Mouse (Mus musculus): ENCODE data around the gene Vwa5a. TPM values are rescaled to one million over a fixed set of nuclear protein-coding genes. Genes with fewer than 3 reads are reported as not detected.

Vwa5a gene
- total RNA-seq (2015) (65.7 and 75.8 TPM in 2 replicates), total RNA-seq (2017) (110 and 111 TPM in 2 replicates)

GRCm38 (mm10) chr9:38718102-38718501 lies at the start of gene Vwa5a:
TSS of gene Vwa5a (plus strand) at chr9:38718268.
- ATAC-seq (ENCODE audit: poor library complexity, severe bottlenecking) = peak; percentile 82

GRCm38 (mm10) chr9:38672887-38673286 lies 45.2 kb upstream of the Vwa5a start:
- ATAC-seq (ENCODE audit: poor library complexity, severe bottlenecking) = no peak

- ATAC-seq (ENCODE audit: poor library complexity, severe bottlenecking) = no peak
Observed at GRCm38 (mm10) chr9:38674501-38674900, 43.6 kb upstream of the Vwa5a start, which contains the start of gene Olfr918. TSS of gene Olfr918 (minus strand) at chr9:38674601.

- peak; percentile 66 for ATAC-seq (ENCODE audit: poor library complexity, severe bottlenecking)
Observed at GRCm38 (mm10) chr9:38718927-38719441, 916 bp downstream of the Vwa5a start.

- no peak for ATAC-seq (ENCODE audit: poor library complexity, severe bottlenecking)
Observed at GRCm38 (mm10) chr9:38724044-38724443, 6.0 kb downstream of the Vwa5a start.

- peak; percentile 97 for ATAC-seq (ENCODE audit: poor library complexity, severe bottlenecking)
Observed at GRCm38 (mm10) chr9:38728218-38728617, 10.2 kb downstream of the Vwa5a start.

- ATAC-seq (ENCODE audit: poor library complexity, severe bottlenecking) = peak; percentile 91
Observed at GRCm38 (mm10) chr9:38741408-38741807, 23.3 kb downstream of the Vwa5a start.

GRCm38 (mm10) chr9:38744619-38745315 lies 26.7 kb downstream of the Vwa5a start:
- no peak for ATAC-seq (ENCODE audit: poor library complexity, severe bottlenecking)

- ATAC-seq (ENCODE audit: poor library complexity, severe bottlenecking) = no peak
Observed at GRCm38 (mm10) chr9:38751999-38752398, 33.9 kb downstream of the Vwa5a start, which contains the start of gene Olfr920. TSS of gene Olfr920 (plus strand) at chr9:38752299.

- ATAC-seq (ENCODE audit: poor library complexity, severe bottlenecking) = no peak
Observed at GRCm38 (mm10) chr9:38772768-38773167, 54.7 kb downstream of the Vwa5a start, which contains the start of gene Olfr921. TSS of gene Olfr921 (plus strand) at chr9:38773068.

GRCm38 (mm10) chr9:38792689-38793088 lies 74.6 kb downstream of the Vwa5a start:
- ATAC-seq (ENCODE audit: poor library complexity, severe bottlenecking) = no peak

Other genes with a start within 250 kb of the Vwa5a start
- gene Olfr905, start 247.2 kb upstream of the Vwa5a start, total RNA-seq (2015) = not detected in 2 replicates
- gene Olfr905, start 247.2 kb upstream of the Vwa5a start, total RNA-seq (2017) = not detected in 2 replicates
- gene Olfr906, start 231.2 kb upstream of the Vwa5a start, total RNA-seq (2015) = not detected in 2 replicates
- not detected in 2 replicates for gene Olfr906, start 231.2 kb upstream of the Vwa5a start, total RNA-seq (2017)
- not detected in 2 replicates for gene Olfr907, start 222.5 kb upstream of the Vwa5a start, total RNA-seq (2015)
- gene Olfr907, start 222.5 kb upstream of the Vwa5a start, total RNA-seq (2017) = not detected in 2 replicates
- gene Olfr911-ps1, start 196.7 kb upstream of the Vwa5a start, total RNA-seq (2015) = not detected in 2 replicates
- not detected in 2 replicates for gene Olfr911-ps1, start 196.7 kb upstream of the Vwa5a start, total RNA-seq (2017)
- gene Olfr910, start 180.4 kb upstream of the Vwa5a start, total RNA-seq (2015) = not detected in 2 replicates
- gene Olfr910, start 180.4 kb upstream of the Vwa5a start, total RNA-seq (2017) = not detected in 2 replicates
- not detected in 2 replicates for gene Olfr912, start 138.1 kb upstream of the Vwa5a start, total RNA-seq (2015)
- not detected in 2 replicates for gene Olfr912, start 138.1 kb upstream of the Vwa5a start, total RNA-seq (2017)
- gene Olfr913, start 125.5 kb upstream of the Vwa5a start, total RNA-seq (2015) = not detected in 2 replicates
- not detected in 2 replicates for gene Olfr913, start 125.5 kb upstream of the Vwa5a start, total RNA-seq (2017)
- gene Olfr914, start 113.2 kb upstream of the Vwa5a start, total RNA-seq (2015) = not detected in 2 replicates
- not detected in 2 replicates for gene Olfr914, start 113.2 kb upstream of the Vwa5a start, total RNA-seq (2017)
- gene Olfr916, start 58.4 kb upstream of the Vwa5a start, total RNA-seq (2015) = not detected in 2 replicates
- gene Olfr916, start 58.4 kb upstream of the Vwa5a start, total RNA-seq (2017) = not detected in 2 replicates
- gene Olfr917, start 52.4 kb upstream of the Vwa5a start, total RNA-seq (2015) = not detected in 2 replicates
- gene Olfr917, start 52.4 kb upstream of the Vwa5a start, total RNA-seq (2017) = not detected in 2 replicates
- not detected in 2 replicates for gene Olfr918, start 43.7 kb upstream of the Vwa5a start, total RNA-seq (2015)
- not detected in 2 replicates for gene Olfr918, start 43.7 kb upstream of the Vwa5a start, total RNA-seq (2017)
- gene Olfr919, start 14.6 kb upstream of the Vwa5a start, total RNA-seq (2015) = not detected in 2 replicates
- gene Olfr919, start 14.6 kb upstream of the Vwa5a start, total RNA-seq (2017) = not detected in 2 replicates
- gene Olfr920, start 34.0 kb downstream of the Vwa5a start, total RNA-seq (2015) = 0.50 and 0.76 TPM in 2 replicates
- 0.12 and 0.48 TPM in 2 replicates for gene Olfr920, start 34.0 kb downstream of the Vwa5a start, total RNA-seq (2017)
- gene Olfr921, start 54.8 kb downstream of the Vwa5a start, total RNA-seq (2015) = not detected in 2 replicates
- gene Olfr921, start 54.8 kb downstream of the Vwa5a start, total RNA-seq (2017) = 0.07 TPM in 1 of 2 replicates, not detected in the other
- not detected in 2 replicates for gene Olfr922, start 96.3 kb downstream of the Vwa5a start, total RNA-seq (2015)
- gene Olfr922, start 96.3 kb downstream of the Vwa5a start, total RNA-seq (2017) = not detected in 2 replicates
- not detected in 2 replicates for gene Olfr923, start 108.3 kb downstream of the Vwa5a start, total RNA-seq (2015)
- gene Olfr923, start 108.3 kb downstream of the Vwa5a start, total RNA-seq (2017) = not detected in 2 replicates
- gene Olfr924, start 126.2 kb downstream of the Vwa5a start, total RNA-seq (2015) = not detected in 2 replicates
- gene Olfr924, start 126.2 kb downstream of the Vwa5a start, total RNA-seq (2017) = not detected in 2 replicates
- gene Olfr26, start 136.8 kb downstream of the Vwa5a start, total RNA-seq (2015) = not detected in 2 replicates
- gene Olfr26, start 136.8 kb downstream of the Vwa5a start, total RNA-seq (2017) = not detected in 2 replicates
- gene Olfr926, start 158.9 kb downstream of the Vwa5a start, total RNA-seq (2015) = not detected in 2 replicates
- not detected in 2 replicates for gene Olfr926, start 158.9 kb downstream of the Vwa5a start, total RNA-seq (2017)
- not detected in 2 replicates for gene Olfr930, start 211.5 kb downstream of the Vwa5a start, total RNA-seq (2015)
- not detected in 2 replicates for gene Olfr930, start 211.5 kb downstream of the Vwa5a start, total RNA-seq (2017)

Data from megakaryocyte, adult 5-6 weeks (primary cell).